In the genomic region with DNA sequence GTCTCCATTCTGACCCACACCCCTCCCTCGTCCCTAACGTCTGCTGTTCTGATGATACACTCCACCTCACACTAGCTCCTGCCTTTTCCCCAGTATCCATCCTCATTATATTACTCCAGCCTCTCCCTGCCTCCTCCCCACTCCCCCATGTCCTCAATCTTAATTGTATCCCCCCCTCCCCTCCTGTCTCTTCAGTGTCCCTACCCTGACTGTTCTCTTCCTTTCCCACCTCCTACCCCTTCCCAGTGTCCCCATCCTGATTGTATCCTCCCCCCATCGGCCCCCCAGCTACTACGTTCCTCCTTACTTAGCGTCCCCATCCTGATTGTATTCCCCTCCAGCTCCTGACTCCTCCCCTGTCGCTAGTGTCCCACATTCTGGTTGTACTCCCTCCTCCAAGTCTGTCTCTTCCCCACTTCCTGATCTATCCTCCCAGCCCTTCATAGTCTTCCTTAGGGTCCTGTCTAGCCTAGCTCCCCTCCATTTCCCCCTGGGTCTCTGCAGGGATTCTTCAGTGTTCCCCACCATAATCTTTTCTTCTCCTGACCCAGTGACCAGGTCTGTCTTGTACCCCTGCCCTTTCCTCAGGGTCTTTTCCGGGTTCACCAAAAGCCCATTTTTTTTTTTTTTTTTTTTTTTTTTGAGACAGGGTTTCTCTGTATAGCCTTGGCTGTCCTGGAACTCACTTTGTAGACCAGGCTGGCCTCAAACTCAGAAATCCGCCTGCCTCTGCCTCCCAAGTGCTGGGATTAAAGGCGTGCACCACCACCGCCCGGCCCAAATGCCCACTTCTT, we compare ENCODE assay signal across 8 mouse cellular contexts. TPM values are rescaled to one million over a fixed set of nuclear protein-coding genes. Genes with fewer than 3 reads are reported as not detected.
DNase-seq lines count a peak whose midpoint lies in the region; ATAC-seq lines count a peak whose summit lies in the region.

No protein-coding gene starts in this region.

- H3K9ac ChIP-seq in kidney, embryonic 16.5 days (replicated peaks; ENCODE audit: low read length) = peak overlapping the region; percentile 89
- peak overlapping the region; percentile 95 for H3K9ac ChIP-seq in heart, embryonic 15.5 days

- peaks cover 67% of the 10 kb centered on the region for H3K79me2 ChIP-seq in macrophage (ENCODE audit: inconsistent target)

- no peaks in the 10 kb centered on the region for H3K36me3 ChIP-seq in kidney, embryonic 16.5 days (ENCODE audit: insufficient read depth, low read length)
- H3K36me3 ChIP-seq in heart, embryonic 15.5 days = no peaks in the 10 kb centered on the region
- H3K36me3 ChIP-seq in macrophage (ENCODE audit: inconsistent target) = no peaks in the 10 kb centered on the region

- peak; percentile 62 for ATAC-seq in kidney, embryonic 16.5 days (ENCODE audit: low FRiP score, low TSS enrichment)
- peak; percentile 38; the same call in 1 of the 2 replicates for ATAC-seq in heart, embryonic 15.5 days (replicated peaks; ENCODE audit: insufficient number of reproducible peaks, insufficient read depth, low FRiP score, low read depth)

- H3K27me3 ChIP-seq in kidney, embryonic 16.5 days (ENCODE audit: insufficient read depth, low read length) = no peaks in the 10 kb centered on the region
- no peaks in the 10 kb centered on the region for H3K27me3 ChIP-seq in heart, embryonic 15.5 days

- H3K27ac ChIP-seq in kidney, embryonic 16.5 days (ENCODE audit: low read length) = no peak overlapping the region
- H3K27ac ChIP-seq in brown adipose tissue, adult 24 weeks (replicated peaks; ENCODE audit: low read depth, low read length) = no peak overlapping the region
- 0 out of 2 replicates have a peak overlapping the region, but pooled peaks have one; percentile 73 for H3K27ac ChIP-seq in heart, embryonic 15.5 days
- peak overlapping the region; percentile 81 for H3K27ac ChIP-seq in macrophage

- peaks cover 33% of the 10 kb centered on the region for H3K4me1 ChIP-seq in kidney, embryonic 16.5 days (ENCODE audit: insufficient read depth, low read length)
- H3K4me1 ChIP-seq in brown adipose tissue, adult 24 weeks (ENCODE audit: control insufficient read depth, insufficient read depth, insufficient read length, low read length) = no peaks in the 10 kb centered on the region
- H3K4me1 ChIP-seq in heart, embryonic 15.5 days (replicated peaks) = peaks cover 23% of the 10 kb centered on the region

- WGBS in kidney, embryonic 16.5 days = 40% methylated on average over 10 of the region's 11 CpGs
- 44% methylated on average over 11 of the region's 11 CpGs for WGBS in heart, embryonic 15.5 days
- WGBS in macrophage (ENCODE audit: missing documents) = 41% methylated on average over 10 of the region's 11 CpGs

- H3K9me3 ChIP-seq in kidney, embryonic 16.5 days (ENCODE audit: low read length) = no peaks in the 10 kb centered on the region
- H3K9me3 ChIP-seq in heart, embryonic 15.5 days (replicated peaks) = no peaks in the 10 kb centered on the region

- no peak for DNase-seq in kidney, adult 18-20 months
- DNase-seq in spleen, postnatal 36 days (ENCODE audit: low spot score in 2 of 2) = no peak
- no peak for DNase-seq in testis, postnatal 14 days (ENCODE audit: low spot score)
- DNase-seq in layer of hippocampus, postnatal 14 days (ENCODE audit: low spot score in 2 of 2) = no peak

- H3K4me3 ChIP-seq in kidney, embryonic 16.5 days (ENCODE audit: low read length) = peak overlapping the region; percentile 72
- H3K4me3 ChIP-seq in brown adipose tissue, adult 24 weeks (ENCODE audit: insufficient read depth, low read depth, low read length) = peak overlapping the region; percentile 43
- peak overlapping the region; percentile 69 for H3K4me3 ChIP-seq in heart, embryonic 15.5 days
- peak overlapping the region; percentile 53 for H3K4me3 ChIP-seq in macrophage (ENCODE audit: inconsistent target)

- peak overlapping the region; percentile 89 for H3K4me2 ChIP-seq in kidney, embryonic 16.5 days (replicated peaks; ENCODE audit: low read depth, low read length)
- H3K4me2 ChIP-seq in heart, embryonic 15.5 days = peak overlapping the region; percentile 92

RNA-seq across cellular contexts. Expression of gene Plekhb2, which starts 0.8 kb away (rescaled TPM):
- polyA plus RNA-seq in kidney, embryonic 16.5 days (2015; fragmentation: Nextera tagmentation; extraction: Ambion mirVana) = 53.2 and 58.0 TPM in 2 replicates
- 52.5 and 62.4 TPM in 2 replicates for polyA plus RNA-seq in brown adipose tissue, adult 24 weeks (2012; ENCODE audit: insufficient read depth, insufficient read length, missing spikeins)
- 60.0 and 60.8 TPM in 2 replicates for polyA plus RNA-seq in heart, embryonic 15.5 days (2015; fragmentation: Nextera tagmentation; extraction: Ambion mirVana)
- 10 to 100 TPM; 30.8 to 82.0 (median 54.7) TPM for total RNA-seq in macrophage (2018; cell fraction: chromatin; rRNA removed)
- total RNA-seq in macrophage (2018; cell fraction: cytosol; rRNA removed) = 100 to 1,000 TPM in 18 of 26 experiments, 10 to 100 TPM in 8; 89.8 to 155 (median 119) TPM
- 100 to 1,000 TPM in 5 of 26 experiments, 10 to 100 TPM in 21; 63.3 to 114 (median 81.8) TPM for total RNA-seq in macrophage (2018; cell fraction: nucleus; rRNA removed)
- polyA plus RNA-seq in macrophage (2018) = 93.5 to 132 TPM (median 125 TPM) in 3 replicates
- 100 to 1,000 TPM; 171 to 180 TPM for total RNA-seq in layer of hippocampus, postnatal 14 days (2021)

RNA-seq across cellular contexts. Expression of gene Fam168b, which starts 7.7 kb away (rescaled TPM):
- polyA plus RNA-seq in kidney, embryonic 16.5 days (2015; fragmentation: Nextera tagmentation; extraction: Ambion mirVana) = 69.1 and 83.2 TPM in 2 replicates
- polyA plus RNA-seq in brown adipose tissue, adult 24 weeks (2012; ENCODE audit: insufficient read depth, insufficient read length, missing spikeins) = 40.5 and 48.7 TPM in 2 replicates
- 32.9 and 50.4 TPM in 2 replicates for polyA plus RNA-seq in heart, embryonic 15.5 days (2015; fragmentation: Nextera tagmentation; extraction: Ambion mirVana)
- total RNA-seq in macrophage (2018; cell fraction: chromatin; rRNA removed) = 100 to 1,000 TPM in 3 of 26 experiments, 10 to 100 TPM in 23; 32.3 to 116 (median 75.6) TPM
- total RNA-seq in macrophage (2018; cell fraction: cytosol; rRNA removed) = 100 to 1,000 TPM in 12 of 26 experiments, 10 to 100 TPM in 14; 60.4 to 134 (median 84.7) TPM
- 100 to 1,000 TPM in 2 of 26 experiments, 10 to 100 TPM in 24; 51.3 to 115 (median 78.1) TPM for total RNA-seq in macrophage (2018; cell fraction: nucleus; rRNA removed)
- polyA plus RNA-seq in macrophage (2018) = 86.8 to 105 TPM (median 101 TPM) in 3 replicates
- 100 to 1,000 TPM; 216 to 228 TPM for total RNA-seq in layer of hippocampus, postnatal 14 days (2021)

Comparison
In these comparisons a context has a peak if more than half of its experiments do, and no peak if none do; other contexts are left out.
1. H3K27ac ChIP-seq: peak in heart, embryonic 15.5 days (single experiment) and macrophage (single experiment); none in kidney, embryonic 16.5 days (single experiment) and brown adipose tissue, adult 24 weeks (single experiment).
2. Peak in every context shown above with its lines, with median percentiles within 50 percentile points of each other: H3K4me3 ChIP-seq.